Mouse (Mus musculus): ENCODE data around the gene Igbp1. TPM values are rescaled to one million over a fixed set of nuclear protein-coding genes. Genes with fewer than 3 reads are reported as not detected.

Gene Igbp1
- total and polyA plus RNA-seq, 3 experiments = 79.4 to 92.1 TPM; not detected in 1

- no peaks in the 10 kb centered on the region for H3K9me3 ChIP-seq (replicated peaks; ENCODE audit: insufficient read depth, low read length)
- H3K4me3 ChIP-seq (ENCODE audit: control insufficient read depth in 1 of 2, insufficient read depth in 1 of 2, low read depth in 2 of 2, low read length in 2 of 2) = no peak overlapping the region
- no peaks in the 10 kb centered on the region for H3K4me1 ChIP-seq (ENCODE audit: control insufficient read depth in 1 of 2, insufficient read depth in 2 of 2, low read length in 2 of 2)
- H3K79me2 ChIP-seq (ENCODE audit: control insufficient read depth, insufficient read depth, low read length, poor library complexity) = no peaks in the 10 kb centered on the region
- no peaks in the 10 kb centered on the region for H3K27me3 ChIP-seq (ENCODE audit: control insufficient read depth in 1 of 2, insufficient read depth in 2 of 2, low read length in 2 of 2)
- H3K9ac ChIP-seq (ENCODE audit: control insufficient read depth, low read depth, low read length, poor library complexity, severe bottlenecking) = no peak overlapping the region
- no peak for TF ChIP-seq ZMIZ1 (IDR thresholded peaks at IDR 0.05; ENCODE audit: low read depth, low read length)
- no peak for TF ChIP-seq MAX (IDR thresholded peaks at IDR 0.05; ENCODE audit: low read length)
- TF ChIP-seq E2F4 (IDR thresholded peaks at IDR 0.05; ENCODE audit: borderline replicate concordance, low read depth, low read length) = no peak
- no peak for TF ChIP-seq ZNF384 (IDR thresholded peaks at IDR 0.05; ENCODE audit: low read depth, low read length)
- no peak for TF ChIP-seq TAL1 (IDR thresholded peaks at IDR 0.05; ENCODE audit: low read length)
- no peak for TF ChIP-seq CHD2 (IDR thresholded peaks at IDR 0.05; ENCODE audit: low read length)
- TF ChIP-seq HCFC1 (IDR thresholded peaks at IDR 0.05; ENCODE audit: low read depth, low read length) = no peak
- no peak for TF ChIP-seq MYC (IDR thresholded peaks at IDR 0.05; ENCODE audit: low read depth, low read length)
- TF ChIP-seq NRF1 (IDR thresholded peaks at IDR 0.05; ENCODE audit: insufficient read depth, low read depth, low read length, poor library complexity, severe bottlenecking) = no peak
- TF ChIP-seq CTCF (IDR thresholded peaks at IDR 0.05 in 2 of 3, conservative IDR thresholded peaks at IDR 0.05 in 1 of 3; ENCODE audit: control insufficient read depth in 1 of 3, insufficient read depth in 1 of 3, low read depth in 2 of 3, low read length in 3 of 3, poor library complexity in 1 of 3, severe bottlenecking in 1 of 3) = no peak
- no peak for TF ChIP-seq NELFE (IDR thresholded peaks at IDR 0.05; ENCODE audit: low read depth, low read length)
- no peak for TF ChIP-seq TCF12 (IDR thresholded peaks at IDR 0.05; ENCODE audit: low read depth, low read length)
- no peak for TF ChIP-seq GATA1 (IDR thresholded peaks at IDR 0.05; ENCODE audit: low read depth, low read length)
- TF ChIP-seq RCOR1 (IDR thresholded peaks at IDR 0.05; ENCODE audit: low read depth, low read length) = no peak
- TF ChIP-seq ETS1 (IDR thresholded peaks at IDR 0.05; ENCODE audit: low read depth, low read length) = no peak
- TF ChIP-seq JUND (IDR thresholded peaks at IDR 0.05; ENCODE audit: low read depth, low read length) = no peak
- TF ChIP-seq MXI1 (IDR thresholded peaks at IDR 0.05; ENCODE audit: low read depth, low read length) = no peak
- no peak for TF ChIP-seq USF2 (IDR thresholded peaks at IDR 0.05; ENCODE audit: borderline replicate concordance in 1 of 2, insufficient read depth in 1 of 2, low read depth in 1 of 2, low read length in 2 of 2)
- no peak for TF ChIP-seq MYB (IDR thresholded peaks at IDR 0.05; ENCODE audit: low read depth, low read length)
- no peak for TF ChIP-seq MEF2A (IDR thresholded peaks at IDR 0.05; ENCODE audit: extremely low read depth, insufficient replicate concordance, low read depth, low read length, poor library complexity, severe bottlenecking)
- H3K27ac ChIP-seq (ENCODE audit: control insufficient read depth, low read depth, low read length) = no peak overlapping the region
- no peaks in the 10 kb centered on the region for H3K36me3 ChIP-seq (ENCODE audit: control insufficient read depth in 1 of 2, insufficient read depth in 2 of 2, low read length in 2 of 2)
- no peak for DNase-seq (ENCODE audit: low read depth, low spot score)
Measured at GRCm38 (mm10) chrX:100509921-100510320, 15.8 kb downstream of the Igbp1 start.

DNA sequence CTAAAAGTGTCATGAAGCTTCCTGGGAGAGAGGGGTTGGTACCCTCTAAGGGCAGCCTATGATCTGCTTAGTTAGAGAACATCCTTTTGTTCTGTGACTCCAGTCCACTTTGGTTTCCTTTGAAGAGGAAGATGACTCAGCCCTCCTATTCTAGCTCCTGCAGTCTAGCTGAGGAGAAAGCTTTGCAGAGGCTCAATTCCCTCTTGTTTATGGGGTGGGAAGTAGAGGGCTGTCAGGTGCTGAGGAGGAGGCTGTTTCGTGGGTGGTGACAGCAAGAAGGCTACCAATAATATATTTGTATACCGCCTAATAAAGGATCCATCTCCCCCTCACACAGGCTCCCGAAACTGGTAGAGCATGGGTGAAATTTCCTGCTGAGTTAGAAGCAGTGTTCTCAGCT lies 22.6 kb downstream of the Igbp1 start:
- no peak for TF ChIP-seq EP300 (IDR thresholded peaks at IDR 0.05; ENCODE audit: low read depth in 1 of 2, low read length in 2 of 2)
- no peak for TF ChIP-seq ELF1 (IDR thresholded peaks at IDR 0.05; ENCODE audit: low read depth, low read length)
- TF ChIP-seq MAX (IDR thresholded peaks at IDR 0.05; ENCODE audit: low read length) = no peak
- TF ChIP-seq CTCF (IDR thresholded peaks at IDR 0.05 in 2 of 3, conservative IDR thresholded peaks at IDR 0.05 in 1 of 3; ENCODE audit: control insufficient read depth in 1 of 3, insufficient read depth in 1 of 3, low read depth in 2 of 3, low read length in 3 of 3, poor library complexity in 1 of 3, severe bottlenecking in 1 of 3) = no peak
- no peak for TF ChIP-seq MAFK (IDR thresholded peaks at IDR 0.05; ENCODE audit: borderline replicate concordance, low read depth, low read length)
- no peak for TF ChIP-seq CHD1 (IDR thresholded peaks at IDR 0.05; ENCODE audit: low read depth, low read length)
- DNase-seq (ENCODE audit: low read depth, low spot score) = no peak
- no peak overlapping the region for H3K4me3 ChIP-seq (ENCODE audit: control insufficient read depth in 1 of 2, insufficient read depth in 1 of 2, low read depth in 2 of 2, low read length in 2 of 2)
- H3K79me2 ChIP-seq (ENCODE audit: control insufficient read depth, insufficient read depth, low read length, poor library complexity) = no peaks in the 10 kb centered on the region
- no peaks in the 10 kb centered on the region for H3K27me3 ChIP-seq (ENCODE audit: control insufficient read depth in 1 of 2, insufficient read depth in 2 of 2, low read length in 2 of 2)
- H3K36me3 ChIP-seq (ENCODE audit: control insufficient read depth in 1 of 2, insufficient read depth in 2 of 2, low read length in 2 of 2) = no peaks in the 10 kb centered on the region
- H3K9me3 ChIP-seq (replicated peaks; ENCODE audit: insufficient read depth, low read length) = no peaks in the 10 kb centered on the region
- H3K9ac ChIP-seq (ENCODE audit: control insufficient read depth, low read depth, low read length, poor library complexity, severe bottlenecking) = no peak overlapping the region
- no peak overlapping the region for H3K27ac ChIP-seq (ENCODE audit: control insufficient read depth, low read depth, low read length)
- H3K4me1 ChIP-seq (ENCODE audit: control insufficient read depth in 1 of 2, insufficient read depth in 2 of 2, low read length in 2 of 2) = no peaks in the 10 kb centered on the region
